In the genomic region with DNA sequence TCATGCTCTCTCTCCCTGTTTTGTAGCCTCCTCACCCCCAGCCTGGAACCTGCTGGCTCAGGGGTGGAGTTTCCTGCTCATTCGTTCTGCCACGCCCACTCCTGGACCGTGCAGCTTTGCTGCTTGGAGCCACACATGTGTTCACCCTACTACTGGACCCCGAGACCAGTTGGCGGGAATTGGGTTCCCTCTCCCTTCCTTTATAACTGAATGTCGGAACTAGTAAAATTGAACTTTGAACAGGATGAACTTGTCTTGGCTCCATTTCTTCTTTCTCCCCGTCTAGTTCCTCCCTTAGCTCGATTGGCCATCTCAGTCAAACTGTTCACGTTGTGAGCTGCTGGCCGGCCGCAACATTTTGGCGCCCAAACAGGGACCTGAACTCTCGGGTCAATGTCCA, we compare ENCODE assay signal across 23 mouse cellular contexts.
DNase-seq lines count a peak whose midpoint lies in the region; ATAC-seq and TF ChIP-seq lines count a peak whose summit lies in the region.
"Had no signal": no experiment of that assay in that cellular context is flagged by ENCODE, and none has a peak within 500 bp of the region (broad histone marks: within the 10 kb centered on the region; RNA-seq: fewer than 3 reads in every experiment).

No protein-coding gene starts in this region.

- H3K4me3 ChIP-seq in kidney, adult 2 months (ENCODE audit: insufficient read depth, low read depth, low read length), result no peak overlapping the region
- no peak overlapping the region for H3K4me3 ChIP-seq in kidney, embryonic 15.5 days (replicated peaks)
- H3K4me3 ChIP-seq in kidney, embryonic 16.5 days (ENCODE audit: low read length), result no peak overlapping the region

- no peak for ATAC-seq in kidney, embryonic 15.5 days (replicated peaks; ENCODE audit: low FRiP score)
- ATAC-seq in kidney, embryonic 16.5 days (ENCODE audit: low FRiP score, low TSS enrichment), result no peak
- ATAC-seq: activated CD4-positive, CD25-positive, alpha-beta regulatory T cell, adult 4 months; CD4-positive, CD25-positive, alpha-beta regulatory T cell, adult 4 months; Patski had no signal

- H3K9me3 ChIP-seq in kidney, embryonic 15.5 days (replicated peaks), result peaks cover 7% of the 10 kb centered on the region
- 0 out of 2 replicates have a peak, but pooled peaks cover 2% of the 10 kb centered on the region for H3K9me3 ChIP-seq in kidney, embryonic 16.5 days (ENCODE audit: low read length)

- no peaks in the 10 kb centered on the region for H3K4me1 ChIP-seq in kidney, adult 2 months (ENCODE audit: control insufficient read depth, insufficient read depth, low read length)
- H3K4me1 ChIP-seq in kidney, embryonic 15.5 days, result no peaks in the 10 kb centered on the region
- no peaks in the 10 kb centered on the region for H3K4me1 ChIP-seq in kidney, embryonic 16.5 days (ENCODE audit: insufficient read depth, low read length)

- H3K9ac ChIP-seq in kidney, embryonic 15.5 days, result no peak overlapping the region
- H3K9ac ChIP-seq in kidney, embryonic 16.5 days (replicated peaks; ENCODE audit: low read length), result no peak overlapping the region

- WGBS in kidney, adult 2 months, result 83% methylated on average over 13 of the region's 13 CpGs
- WGBS in kidney, embryonic 15.5 days, result 92% methylated on average over 13 of the region's 13 CpGs
- 90% methylated on average over 13 of the region's 13 CpGs for WGBS in kidney, embryonic 16.5 days

- H3K27ac ChIP-seq in kidney, adult 2 months (ENCODE audit: insufficient read depth, low read depth, low read length), result no peak overlapping the region
- H3K27ac ChIP-seq in kidney, embryonic 15.5 days, result no peak overlapping the region
- no peak overlapping the region for H3K27ac ChIP-seq in kidney, embryonic 16.5 days (ENCODE audit: low read length)

- H3K27me3 ChIP-seq in kidney, adult 2 months (replicated peaks; ENCODE audit: control insufficient read depth, insufficient read depth, low read length), result no peaks in the 10 kb centered on the region
- H3K27me3 ChIP-seq in kidney, embryonic 15.5 days, result no peaks in the 10 kb centered on the region
- no peaks in the 10 kb centered on the region for H3K27me3 ChIP-seq in kidney, embryonic 16.5 days (ENCODE audit: insufficient read depth, low read length)
- H3K27me3 ChIP-seq: CH12.LX, Patski had no signal

- H3K4me2 ChIP-seq in kidney, embryonic 15.5 days, result no peak overlapping the region
- no peak overlapping the region for H3K4me2 ChIP-seq in kidney, embryonic 16.5 days (replicated peaks; ENCODE audit: low read depth, low read length)

- DNase-seq in kidney, adult 11 months, result peak; percentile 21
- no peak for DNase-seq in kidney, postnatal 14 days
- DNase-seq in kidney, adult 2 months, result peak; percentile 54
- DNase-seq in kidney, adult 9 months, result peak; percentile 54
- peak; percentile 3 for DNase-seq in R1 (ENCODE audit: low read depth, low spot score)
- no peak for DNase-seq in right cerebral cortex, postnatal 4 days
- DNase-seq: adrenal gland, adult 2 months; adrenal gland, adult 8-10 months; adrenal gland, postnatal 10 days; adrenal gland, postnatal 14 days; adrenal gland, postnatal 25 days; adrenal gland, postnatal 36 days; B cell, adult 2 months; cerebellum, adult 11 months; cerebellum, adult 11-12 months; cerebellum, adult 18-20 months had no signal

- TF ChIP-seq POLR2A in kidney, adult 2 months (IDR thresholded peaks at IDR 0.05; ENCODE audit: low read depth, low read length), result no peak

- no peaks in the 10 kb centered on the region for H3K36me3 ChIP-seq in kidney, adult 2 months (ENCODE audit: control insufficient read depth, insufficient read depth, low read length)
- no peaks in the 10 kb centered on the region for H3K36me3 ChIP-seq in kidney, embryonic 15.5 days
- no peaks in the 10 kb centered on the region for H3K36me3 ChIP-seq in kidney, embryonic 16.5 days (ENCODE audit: insufficient read depth, low read length)
- H3K36me3 ChIP-seq: G1E had no signal

- no peak for TF ChIP-seq CTCF in kidney, adult 2 months (conservative IDR thresholded peaks at IDR 0.05; ENCODE audit: insufficient read depth, insufficient read length, low read depth, low read length)

Comparison
In these comparisons a context has a peak if more than half of its experiments do, and no peak if none do; other contexts are left out.
1. DNase-seq: peak in kidney, adult 11 months (single experiment), kidney, adult 2 months (single experiment), kidney, adult 9 months (single experiment) and R1 (single experiment); none in kidney, postnatal 14 days (single experiment) and right cerebral cortex, postnatal 4 days (single experiment).